Mouse (Mus musculus): Measurements from ENCODE around the gene Atp1a4. TPM values are rescaled to one million over a fixed set of nuclear protein-coding genes. Genes with fewer than 3 reads are reported as not detected.

Gene Atp1a4
- total RNA-seq (2015) = not detected in 2 replicates
- not detected in 2 replicates for total RNA-seq (2017)

DNA sequence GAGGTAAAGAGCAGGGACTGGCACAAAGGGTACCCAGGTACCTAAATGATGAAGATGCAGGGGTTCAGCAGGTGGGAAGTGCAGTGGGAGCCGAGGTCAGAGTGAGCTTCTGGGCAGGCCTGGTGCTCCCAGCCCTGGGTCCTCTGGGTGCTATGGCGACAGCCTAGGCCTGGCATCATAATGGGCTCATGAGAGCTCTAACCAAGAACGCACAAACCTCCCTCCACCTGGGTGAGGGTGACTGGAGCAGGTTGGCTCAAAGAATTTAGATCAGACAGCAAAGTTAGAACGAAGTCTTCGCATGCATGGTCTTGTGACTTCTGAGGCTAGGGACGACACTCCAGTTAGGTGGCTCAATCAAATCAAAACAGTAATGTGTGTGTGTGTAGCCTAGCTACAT lies at the start of gene Atp1a4:
Gene Atp1a4, minus strand, starts transcription at position 101 of the 400 bp plus-strand sequence.
- ATAC-seq (replicated peaks; ENCODE audit: poor library complexity) = no peak

DNA sequence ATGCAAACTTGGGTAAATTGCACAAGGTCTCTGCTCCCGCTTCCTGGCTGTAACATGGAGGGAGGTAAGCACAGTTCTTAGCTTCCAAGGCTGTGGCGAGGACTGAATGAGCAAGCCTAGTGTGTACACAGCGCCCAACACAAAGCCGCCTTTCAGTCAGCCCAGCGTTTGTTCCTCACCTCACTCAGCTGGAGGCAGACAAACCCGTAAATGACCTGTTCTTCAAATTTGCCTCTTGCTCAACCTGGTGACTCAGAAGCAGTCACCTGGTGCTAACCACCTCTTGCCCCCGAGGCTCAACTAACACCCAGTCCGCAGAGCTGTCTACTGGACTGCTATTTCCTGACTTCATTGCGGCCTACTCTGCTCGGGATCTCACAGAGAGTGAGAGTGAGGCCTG lies 49.7 kb upstream of the Atp1a4 start:
- ATAC-seq (replicated peaks; ENCODE audit: poor library complexity) = no peak

- ATAC-seq (replicated peaks; ENCODE audit: poor library complexity) = no peak
Measured at GRCm38 (mm10) chr1:172306885-172307284, 48.7 kb upstream of the Atp1a4 start.

DNA sequence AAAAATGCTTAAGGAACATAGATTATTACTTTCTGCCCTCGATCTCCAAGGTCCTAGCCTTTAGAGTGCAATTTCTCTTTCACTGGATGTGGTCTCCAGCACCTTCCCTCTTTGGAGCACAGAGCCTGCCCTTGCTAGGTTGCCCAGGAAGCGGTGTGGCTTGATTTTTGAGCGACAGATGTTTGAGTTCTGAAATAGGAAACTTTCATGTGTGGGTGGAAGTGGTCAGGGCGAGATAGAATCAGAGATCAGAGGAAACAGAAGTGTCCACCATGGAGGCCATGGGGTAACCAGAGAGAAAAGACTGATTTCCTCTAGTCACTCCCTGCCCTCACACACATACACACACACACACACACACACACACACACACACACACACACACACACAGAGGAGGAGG lies 48.0 kb upstream of the Atp1a4 start:
- peak; percentile 38 for ATAC-seq (replicated peaks; ENCODE audit: poor library complexity)

- no peak for ATAC-seq (replicated peaks; ENCODE audit: poor library complexity)
Measured at GRCm38 (mm10) chr1:172305635-172306034, 47.4 kb upstream of the Atp1a4 start.

DNA sequence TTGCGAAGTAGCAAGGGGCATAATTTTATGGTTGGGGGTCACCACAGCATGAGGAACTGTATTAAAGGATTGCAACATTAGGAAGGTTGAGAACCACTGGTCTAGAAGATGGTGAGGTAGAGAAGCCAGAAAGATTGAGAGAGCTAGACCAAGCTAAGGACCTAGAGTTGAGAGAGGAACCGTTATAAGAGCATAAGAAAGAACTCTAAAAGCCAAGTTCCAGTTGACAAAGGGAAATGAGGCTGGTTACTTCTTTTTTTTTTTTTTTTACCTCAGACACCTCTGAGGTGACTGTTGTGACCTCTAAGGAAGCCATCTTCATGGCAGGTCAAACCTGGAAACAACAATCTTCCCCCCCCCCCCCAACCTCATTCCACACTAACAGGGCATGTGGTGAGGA lies 46.9 kb upstream of the Atp1a4 start:
- no peak for ATAC-seq (replicated peaks; ENCODE audit: poor library complexity)

- peak; percentile 68 for ATAC-seq (replicated peaks; ENCODE audit: poor library complexity)
Measured at GRCm38 (mm10) chr1:172304443-172304842, 46.2 kb upstream of the Atp1a4 start.

DNA sequence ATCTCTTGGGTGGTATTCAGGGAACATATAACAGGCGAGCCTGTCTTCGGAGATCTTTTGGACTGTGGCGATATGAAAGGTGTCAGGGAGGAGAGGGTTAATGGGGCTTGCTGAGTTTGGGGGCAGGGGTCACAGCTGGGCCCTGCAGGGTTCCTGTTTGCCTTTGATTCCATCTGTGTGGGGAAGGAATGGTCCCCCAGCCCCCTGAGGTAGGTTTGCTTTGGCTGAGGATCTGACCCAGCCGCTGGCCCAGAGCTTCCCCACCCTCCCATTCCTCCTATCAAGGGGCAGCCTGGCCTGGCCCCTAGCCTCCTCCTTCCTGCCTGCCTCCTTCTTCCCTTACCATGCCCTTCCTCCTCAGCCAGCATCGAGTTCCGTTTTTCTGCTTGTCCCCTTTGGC lies 44.6 kb upstream of the Atp1a4 start:
- ATAC-seq (replicated peaks; ENCODE audit: poor library complexity) = no peak

GRCm38 (mm10) chr1:172302311-172302710 lies 44.1 kb upstream of the Atp1a4 start:
- 0 out of 2 replicates have a peak, but pooled peaks have one; percentile 9 for ATAC-seq (replicated peaks; ENCODE audit: poor library complexity)

- ATAC-seq (replicated peaks; ENCODE audit: poor library complexity) = no peak
Measured at GRCm38 (mm10) chr1:172301180-172301579, 43.0 kb upstream of the Atp1a4 start.

DNA sequence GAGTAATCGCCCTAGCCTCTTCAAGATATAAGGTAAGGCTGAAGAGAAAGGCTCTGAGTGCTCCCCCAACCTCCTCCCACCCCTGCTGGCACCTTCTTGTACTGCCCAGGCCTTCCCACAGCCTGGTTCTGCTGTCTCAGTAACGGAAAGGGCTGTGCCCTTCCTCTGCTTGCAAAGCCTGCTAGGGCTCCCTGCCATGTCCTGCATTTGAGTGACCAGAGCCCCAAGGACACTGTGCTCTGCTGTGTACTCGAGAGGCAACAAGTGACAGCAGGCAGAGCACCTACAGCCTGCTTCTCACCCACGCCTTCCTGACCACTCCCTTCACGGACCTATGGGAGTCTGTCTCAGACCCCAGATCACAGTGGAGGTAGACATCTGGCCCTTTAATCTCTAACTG lies 42.0 kb upstream of the Atp1a4 start:
- no peak for ATAC-seq (replicated peaks; ENCODE audit: poor library complexity)

GRCm38 (mm10) chr1:172299528-172299927 lies 41.3 kb upstream of the Atp1a4 start:
- ATAC-seq (replicated peaks; ENCODE audit: poor library complexity) = no peak

DNA sequence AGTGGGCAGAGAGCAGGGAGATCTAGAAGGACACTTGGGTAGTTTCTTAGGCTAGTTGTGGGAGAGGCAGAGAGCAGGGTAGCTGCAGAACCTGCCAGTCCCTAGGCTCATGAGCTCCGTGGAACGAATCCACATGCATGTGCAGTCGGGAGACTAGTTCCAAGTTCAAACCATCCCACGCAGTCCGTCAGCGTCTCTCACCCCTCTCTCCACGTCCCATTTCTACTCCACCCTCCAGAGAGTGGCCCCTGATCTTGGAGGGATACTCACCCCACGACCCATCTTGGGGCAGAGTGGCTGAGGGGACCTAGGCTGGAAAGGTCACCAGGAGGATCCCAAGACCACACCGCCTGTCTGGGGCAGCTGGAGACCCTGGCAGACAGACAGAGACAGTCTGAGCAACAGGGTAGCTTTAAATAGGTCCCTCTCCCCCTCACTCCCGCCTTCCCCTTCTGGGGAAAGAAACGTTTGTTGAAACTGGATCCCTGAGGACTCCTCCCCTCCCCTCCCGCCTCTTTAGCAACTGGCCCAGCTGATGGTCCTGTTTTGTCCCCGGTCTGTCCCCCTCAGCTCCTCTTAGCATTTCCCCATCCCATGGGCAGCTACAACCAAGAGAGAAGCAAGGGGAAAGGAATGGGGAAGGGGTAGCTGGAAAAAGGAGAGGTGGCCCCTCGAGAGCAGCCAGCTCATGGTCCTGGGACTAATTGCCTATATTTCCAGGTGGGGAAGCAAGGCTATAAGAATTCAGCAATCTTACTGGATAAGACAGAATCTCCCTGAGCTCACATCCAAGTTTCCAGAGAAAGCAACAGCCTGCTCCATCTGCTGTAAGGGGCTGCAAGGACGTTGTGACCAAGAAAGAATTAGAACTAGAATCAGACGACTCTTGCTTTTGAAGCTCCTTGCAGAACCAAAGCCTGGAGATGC lies 39.7 kb upstream of the Atp1a4 start, which contains the start of gene Atp1a2:
Gene Atp1a2, minus strand, starts transcription at position 454 of the 927 bp plus-strand sequence.
- ATAC-seq (replicated peaks; ENCODE audit: poor library complexity) = no peak

GRCm38 (mm10) chr1:172296816-172297510 lies 38.7 kb upstream of the Atp1a4 start:
- no peak for ATAC-seq (replicated peaks; ENCODE audit: poor library complexity)

GRCm38 (mm10) chr1:172295751-172296197 lies 37.6 kb upstream of the Atp1a4 start:
- 0 out of 2 replicates have a peak, but pooled peaks have one; percentile 26 for ATAC-seq (replicated peaks; ENCODE audit: poor library complexity)

DNA sequence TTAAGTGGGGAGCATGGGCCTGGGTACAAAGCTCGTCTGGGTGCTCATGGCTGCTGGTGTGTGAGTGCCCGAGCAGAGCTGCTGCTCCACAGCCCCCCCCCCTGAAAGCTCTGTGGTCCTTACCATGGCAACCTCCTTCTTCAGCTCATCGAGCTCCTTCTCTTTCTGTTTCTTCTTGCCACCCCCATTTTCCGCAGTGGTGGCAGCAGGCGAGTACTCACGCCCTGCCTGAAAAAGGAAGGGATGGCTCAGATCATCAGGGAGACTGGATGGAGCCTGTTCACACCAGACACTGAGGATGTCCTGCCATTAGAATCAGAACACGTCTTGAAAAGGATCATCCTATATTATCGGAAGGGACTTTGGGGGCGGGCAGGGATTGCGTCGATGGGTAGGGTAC lies 35.2 kb upstream of the Atp1a4 start:
- ATAC-seq (replicated peaks; ENCODE audit: poor library complexity) = no peak

GRCm38 (mm10) chr1:172292880-172293279 lies 34.7 kb upstream of the Atp1a4 start:
- ATAC-seq (replicated peaks; ENCODE audit: poor library complexity) = no peak

GRCm38 (mm10) chr1:172289617-172289946 lies 31.4 kb upstream of the Atp1a4 start:
- no peak for ATAC-seq (replicated peaks; ENCODE audit: poor library complexity)

GRCm38 (mm10) chr1:172288900-172289616 lies 30.8 kb upstream of the Atp1a4 start:
- ATAC-seq (replicated peaks; ENCODE audit: poor library complexity) = no peak

GRCm38 (mm10) chr1:172286740-172287139 lies 28.5 kb upstream of the Atp1a4 start:
- no peak for ATAC-seq (replicated peaks; ENCODE audit: poor library complexity)

DNA sequence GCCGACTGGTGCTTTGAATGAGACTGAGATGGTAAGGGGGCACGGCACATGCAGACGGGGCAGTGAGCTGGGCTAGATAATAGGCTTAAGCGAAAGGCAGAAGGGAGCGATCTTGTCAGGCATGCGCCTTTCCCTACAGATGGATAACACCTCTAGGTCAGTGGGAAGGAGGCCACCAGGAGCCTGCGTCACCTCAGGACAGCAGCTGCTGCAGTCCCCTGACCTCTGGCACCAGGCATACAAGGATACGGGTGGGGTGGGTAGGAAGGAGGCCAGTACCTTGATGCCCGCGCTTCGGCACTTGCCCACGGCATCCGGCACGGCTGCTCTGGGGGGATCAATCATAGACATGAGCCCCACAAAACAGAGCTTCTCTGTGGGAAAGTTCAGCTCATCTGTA lies 26.0 kb upstream of the Atp1a4 start:
- no peak for ATAC-seq (replicated peaks; ENCODE audit: poor library complexity)

Data from megakaryocyte progenitor cell, adult 5-6 weeks (primary cell).